Mouse (Mus musculus) adrenal gland, adult 2 months (tissue): ENCODE measurements around the gene Foxs1. TPM values are rescaled to one million over a fixed set of nuclear protein-coding genes. Genes with fewer than 3 reads are reported as not detected.

Experiments used
- DNase-seq: peaks from one replicate; pipeline ENCODE4 v3.0.0; 2021
- polyA plus RNA-seq: library from polyadenylated mRNA; depleted of rRNA; stranded (reverse); fragments of >200 nt; gene quantifications from 2 replicates; pipeline ENCODE4 v1.2.3, GENCODE M21; 2012
- total RNA-seq, 2 experiments: library from RNA; stranded (reverse); gene quantifications; 2 replicates each; pipeline ENCODE4 v1.2.3; 2021

The Foxs1 gene
- total and polyA plus RNA-seq, 3 experiments, result 3.2 to 11.1 (median 3.7) TPM

DNA sequence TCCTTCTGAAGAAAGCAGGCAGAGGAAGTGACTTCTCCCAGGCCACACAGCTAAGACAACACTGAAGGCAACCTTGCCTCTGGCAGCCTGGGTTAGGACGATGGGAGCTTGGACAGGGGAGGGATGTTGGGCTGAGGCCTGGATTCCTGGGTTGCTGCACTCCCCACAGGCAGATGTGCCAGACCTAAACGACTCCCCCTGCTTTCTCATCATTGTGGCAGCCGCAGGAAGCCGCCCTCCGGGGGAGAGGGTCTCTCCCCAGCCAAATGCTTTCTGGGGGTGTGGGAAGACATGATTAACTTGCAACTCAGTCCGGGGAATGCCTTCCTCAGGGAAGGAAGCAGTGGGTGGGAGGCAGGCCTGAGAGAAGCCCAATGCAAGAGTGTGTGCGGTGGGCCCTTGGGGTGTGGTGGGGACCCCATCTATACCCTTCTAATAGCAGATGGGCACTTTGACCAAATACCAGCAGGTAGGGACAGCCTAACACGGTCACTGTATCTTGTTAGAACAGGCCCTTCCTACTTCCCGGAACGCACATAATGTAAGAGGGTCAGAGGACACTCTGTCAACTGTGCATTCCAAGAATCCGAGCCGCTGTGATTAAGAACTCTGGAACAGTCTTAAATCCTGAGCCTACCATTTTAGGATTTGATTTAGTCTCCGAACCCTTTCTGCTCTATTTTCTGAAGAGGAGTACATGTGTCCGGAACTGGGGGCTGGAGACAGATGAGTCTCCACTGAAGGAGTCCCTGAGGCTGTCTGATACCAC lies 4.6 kb downstream of the Foxs1 start:
- no peak for DNase-seq

DNA sequence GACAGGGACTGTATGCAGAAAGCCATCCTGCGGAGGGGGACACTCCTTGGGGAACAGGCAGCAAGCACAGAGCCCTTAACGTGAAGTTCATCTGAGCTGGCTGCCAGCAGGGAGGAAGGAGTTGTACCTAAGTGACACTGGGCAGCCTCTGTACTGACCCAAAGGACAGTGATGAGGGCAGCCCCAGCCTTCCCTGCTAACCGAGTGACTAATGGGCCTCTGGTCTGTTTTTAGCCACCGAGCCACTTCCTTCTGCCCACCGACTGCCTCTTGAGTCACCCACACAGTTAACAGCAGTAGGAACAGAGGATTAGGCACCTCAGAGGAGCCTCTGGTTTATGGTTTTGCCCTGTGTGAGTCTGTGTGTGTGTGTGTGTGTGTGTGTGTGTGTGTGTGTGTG lies 5.6 kb downstream of the Foxs1 start:
- peak; percentile 57 for DNase-seq

DNA sequence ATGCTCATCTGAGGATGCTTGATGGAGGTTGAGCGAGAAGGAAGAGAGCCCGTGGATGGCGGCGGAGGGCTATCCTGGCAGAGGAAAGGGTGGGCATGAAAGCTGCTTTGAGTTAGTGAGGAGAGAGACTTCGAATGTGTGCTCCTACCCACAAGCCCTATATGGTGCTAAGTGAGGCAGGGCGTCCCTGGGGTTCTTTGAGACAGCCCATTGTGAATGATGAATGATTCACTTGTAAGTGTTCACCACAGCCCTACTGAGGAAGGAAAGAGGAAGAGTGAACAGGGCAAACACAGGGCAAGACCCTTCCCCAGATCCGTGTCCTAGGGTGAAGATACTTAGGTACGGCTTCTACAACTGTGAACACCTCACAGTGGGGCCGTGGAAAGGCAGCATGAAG lies 6.1 kb downstream of the Foxs1 start:
- DNase-seq, result no peak

- DNase-seq, result peak; percentile 90
These were observed 7.7 kb downstream of the Foxs1 start for GRCm38 (mm10) chr2:152925189-152925872.

GRCm38 (mm10) chr2:152924543-152924942 lies 8.5 kb downstream of the Foxs1 start:
- DNase-seq, result no peak

- DNase-seq, result no peak
These were observed 8.9 kb downstream of the Foxs1 start for GRCm38 (mm10) chr2:152924128-152924527.

DNA sequence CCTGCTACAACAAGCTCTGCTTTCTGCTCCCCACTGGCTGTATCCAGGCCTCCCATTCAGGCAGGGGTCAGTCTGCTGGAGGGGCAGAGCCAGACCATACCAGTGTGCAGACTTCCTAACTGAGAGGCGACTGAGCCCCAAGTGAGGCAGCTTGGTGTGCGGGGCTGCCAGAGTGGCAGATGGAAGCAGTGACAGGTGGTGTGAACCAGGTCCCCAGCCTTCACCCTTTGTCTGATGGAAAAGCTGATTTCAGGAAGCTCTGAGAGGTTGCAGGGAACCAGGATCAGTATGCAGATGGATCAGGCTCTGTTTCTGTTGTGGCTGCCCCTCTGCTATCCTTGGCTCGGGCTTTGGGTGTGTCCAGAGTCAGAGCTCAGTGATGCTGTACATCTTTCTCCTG lies 9.4 kb downstream of the Foxs1 start:
- DNase-seq, result no peak

GRCm38 (mm10) chr2:152922376-152922775 lies 10.6 kb downstream of the Foxs1 start:
- DNase-seq, result no peak

GRCm38 (mm10) chr2:152917671-152918070 lies 15.3 kb downstream of the Foxs1 start:
- DNase-seq, result no peak

DNA sequence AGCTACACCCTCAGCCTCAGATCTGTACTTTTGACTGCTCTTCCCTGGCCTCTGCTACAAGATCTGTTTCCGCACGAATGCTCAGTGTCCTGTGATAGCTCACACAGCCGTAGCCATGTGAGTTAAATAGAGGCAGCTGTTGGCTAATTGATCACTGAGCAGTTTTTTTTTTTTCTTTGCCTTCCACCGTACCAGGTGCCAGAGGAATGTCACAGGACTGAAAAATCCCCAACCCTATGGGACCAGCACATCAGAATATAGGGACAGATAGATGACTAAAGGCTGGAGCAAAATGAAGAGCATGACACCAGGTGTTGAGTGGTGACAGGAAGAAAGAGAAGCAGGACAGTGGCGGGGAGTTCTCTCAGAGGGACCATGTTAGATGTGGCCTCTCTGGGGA lies 16.9 kb downstream of the Foxs1 start:
- no peak for DNase-seq

DNA sequence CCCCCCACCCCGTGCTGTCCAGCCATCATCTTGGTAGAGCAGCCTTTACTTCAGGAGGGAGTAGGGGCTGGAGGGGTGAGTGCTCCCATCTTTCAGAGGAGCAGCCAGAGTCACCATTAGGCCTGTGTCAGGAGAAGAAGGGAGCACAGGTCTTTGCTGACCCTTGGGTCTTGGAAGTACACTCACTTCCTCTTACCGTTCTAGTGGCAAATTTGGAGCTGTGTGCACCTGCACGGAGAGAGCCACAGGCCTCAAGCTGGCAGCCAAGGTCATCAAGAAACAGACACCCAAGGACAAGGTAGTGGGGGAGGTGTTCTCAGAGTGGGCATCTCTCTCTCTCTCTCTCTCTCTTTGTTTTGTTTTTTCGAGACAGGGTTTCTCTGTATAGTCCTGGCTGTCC lies 17.6 kb downstream of the Foxs1 start:
- no peak for DNase-seq

GRCm38 (mm10) chr2:152914310-152915120 lies 18.5 kb downstream of the Foxs1 start:
- peak; percentile 95 for DNase-seq

DNA sequence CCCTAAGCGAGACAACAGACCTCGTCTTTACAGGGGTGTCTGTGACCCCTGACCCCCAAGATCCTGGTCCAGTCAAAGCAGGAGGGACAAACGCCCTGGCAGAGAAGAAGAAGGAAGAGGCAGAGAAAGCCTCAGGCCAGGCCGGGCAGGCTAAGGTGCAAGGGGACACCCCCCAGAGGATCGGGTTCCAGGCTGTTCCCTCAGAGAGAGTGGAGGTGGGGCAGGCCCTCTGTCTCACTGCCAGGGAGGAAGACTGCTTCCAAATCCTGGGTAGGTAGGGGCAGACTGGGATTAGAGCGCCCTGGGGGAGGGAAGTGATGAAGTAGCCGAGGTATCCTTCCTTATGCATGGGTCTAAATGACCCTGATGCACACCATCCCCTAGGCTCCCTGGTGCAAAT lies 19.5 kb downstream of the Foxs1 start:
- DNase-seq, result no peak

DNA sequence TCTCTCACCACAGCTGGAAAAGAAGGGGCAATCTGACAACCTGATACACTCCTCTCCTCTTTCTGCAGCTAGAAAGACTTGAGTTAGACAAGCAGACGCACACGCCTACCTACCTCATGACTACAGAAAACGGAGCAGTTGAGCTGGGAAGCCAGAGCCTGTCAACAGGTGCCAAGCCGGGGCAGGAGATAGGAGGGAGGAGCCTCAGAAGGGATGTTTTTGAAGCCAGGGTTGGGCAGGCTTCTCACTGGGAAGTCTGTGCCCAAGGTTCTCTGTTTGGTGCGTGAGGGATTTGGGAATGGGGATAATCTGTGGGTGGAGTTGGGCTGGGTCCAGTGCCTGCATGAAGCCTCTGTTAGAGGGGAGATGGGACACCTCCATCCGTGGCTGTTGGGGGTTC lies 21.6 kb downstream of the Foxs1 start:
- no peak for DNase-seq

- DNase-seq, result no peak
These were observed 22.0 kb downstream of the Foxs1 start, which contains the start of gene Mylk2 for GRCm38 (mm10) chr2:152911031-152911430. Gene Mylk2 (plus strand): TSS chr2:152911352.

- no peak for DNase-seq
These were observed 23.2 kb downstream of the Foxs1 start for GRCm38 (mm10) chr2:152909848-152910247.

DNA sequence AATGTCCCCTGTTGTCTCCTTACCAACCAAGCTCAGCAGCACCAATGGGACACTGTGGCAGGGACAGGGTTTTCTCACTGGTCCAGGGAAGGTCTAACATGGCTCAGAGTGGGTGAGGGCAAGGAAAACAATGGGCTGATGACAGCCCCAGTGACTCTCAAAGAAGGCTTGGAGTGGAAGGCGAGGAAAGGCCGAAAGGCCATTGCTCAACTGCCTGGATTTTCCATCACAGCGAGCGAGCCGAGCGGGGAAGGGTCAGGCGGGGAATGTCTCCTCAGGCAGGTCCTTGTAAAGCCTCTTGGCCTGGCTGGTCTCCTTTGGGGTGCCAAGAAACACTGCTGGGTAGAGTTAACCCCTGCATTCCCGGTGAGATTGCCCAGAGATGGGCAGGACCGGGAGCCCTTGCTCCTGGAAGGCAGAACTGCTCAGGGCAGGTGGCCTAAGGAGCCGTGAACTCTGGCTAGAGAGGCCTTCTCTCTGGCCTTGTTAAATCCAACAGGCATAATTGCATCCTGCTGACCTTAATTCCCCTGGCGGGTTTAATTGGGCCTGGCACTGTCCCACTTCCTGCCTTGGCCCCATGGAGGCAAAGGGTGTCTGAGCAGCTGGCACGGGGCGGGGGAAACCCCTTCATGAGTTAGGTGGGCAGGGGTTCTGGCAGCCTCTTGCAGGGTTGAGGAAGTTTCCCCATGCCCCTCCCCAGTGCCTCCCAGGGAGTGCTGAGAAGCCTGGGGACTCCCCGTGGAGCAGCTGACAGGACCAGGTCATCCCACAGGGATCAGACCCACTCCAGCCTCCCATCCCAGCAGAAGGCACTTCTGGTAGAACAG lies 25.7 kb downstream of the Foxs1 start:
- no peak for DNase-seq

GRCm38 (mm10) chr2:152906274-152907037 lies 26.6 kb downstream of the Foxs1 start:
- no peak for DNase-seq

DNA sequence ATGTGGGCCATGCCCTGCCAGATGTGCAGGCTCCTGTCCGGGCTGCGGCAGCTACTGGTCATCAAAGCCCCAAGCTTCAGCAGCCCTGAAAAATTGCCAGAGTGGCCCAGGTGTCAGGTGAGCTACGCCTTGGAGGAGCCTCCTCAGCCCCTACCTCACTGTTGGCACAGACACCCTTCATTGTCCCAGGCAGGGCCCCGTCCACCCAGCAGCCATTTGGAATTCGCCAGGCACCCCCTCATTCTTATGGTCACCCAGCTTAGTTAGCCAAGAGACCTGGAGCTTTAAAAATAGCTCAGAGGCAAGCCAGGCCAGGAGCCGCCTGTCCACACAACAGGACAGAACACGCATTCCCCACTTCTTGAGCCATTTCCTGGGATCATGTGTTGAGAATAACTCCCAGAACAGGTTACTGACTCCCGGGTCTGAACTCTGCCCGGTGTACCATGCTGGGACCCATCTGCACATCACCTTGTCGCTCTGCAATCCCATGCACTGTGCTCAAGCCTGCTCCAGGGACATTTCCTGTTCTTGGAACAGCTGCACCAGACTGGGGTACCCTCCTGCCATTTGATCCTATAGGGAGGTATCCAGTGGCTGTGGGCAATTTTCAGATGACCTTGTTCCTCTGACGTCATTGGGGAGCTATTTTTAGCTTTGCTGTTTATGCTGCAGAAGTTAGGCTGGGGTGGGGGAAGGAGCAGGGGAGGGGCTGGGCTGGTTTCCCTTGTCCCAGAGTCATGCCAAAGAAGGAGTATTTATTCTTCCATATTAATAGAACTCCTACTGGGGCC lies 27.8 kb downstream of the Foxs1 start:
- no peak for DNase-seq

GRCm38 (mm10) chr2:152904127-152904643 lies 28.8 kb downstream of the Foxs1 start:
- no peak for DNase-seq
